Mouse (Mus musculus): ENCODE measurements around the gene Cdadc1.

DNA sequence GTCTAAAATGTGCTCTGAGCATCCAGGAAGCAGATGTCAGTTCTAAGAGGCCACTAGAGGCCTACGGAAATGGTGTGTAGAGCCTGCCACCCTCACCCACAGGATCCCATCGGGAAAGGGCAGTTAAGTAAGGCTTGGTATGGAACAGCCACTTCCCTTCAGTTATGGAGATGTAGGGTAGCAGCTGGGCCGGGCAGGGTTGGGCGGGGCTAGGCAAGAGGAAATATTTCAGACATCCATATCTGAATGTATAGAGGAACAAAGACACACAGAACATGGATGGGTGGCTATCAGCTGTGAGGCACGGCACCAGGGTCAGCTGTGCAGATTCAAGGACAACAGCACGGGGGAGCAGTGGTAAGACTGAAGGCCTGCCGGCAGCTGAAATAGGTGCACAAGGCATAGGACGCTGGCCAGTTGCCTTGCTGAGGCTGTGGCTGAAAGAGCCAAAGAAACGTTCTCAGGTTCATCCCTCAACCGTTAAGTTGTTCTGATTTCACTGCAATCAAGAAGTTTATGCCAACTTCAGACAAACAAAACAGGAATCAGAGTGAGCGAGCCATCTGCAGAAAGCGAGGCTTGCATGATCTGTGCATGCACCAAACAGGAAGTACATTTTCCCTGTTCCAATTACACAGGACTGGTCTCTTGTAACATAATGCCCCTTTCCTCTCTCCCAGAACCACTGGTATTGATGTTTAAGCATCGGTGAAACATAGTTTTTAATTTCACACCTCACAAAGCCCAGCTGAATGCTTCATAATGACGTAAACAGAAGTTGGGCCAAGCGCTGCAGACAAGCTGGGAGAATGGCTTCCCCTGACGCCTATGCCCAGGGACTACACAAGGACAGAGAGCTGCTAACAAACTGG lies 49.3 kb upstream of the Cdadc1 start:
- TF ChIP-seq GATA1 (IDR thresholded peaks at IDR 0.05; ENCODE audit: low read length) (no peak), TAL1 (IDR thresholded peaks at IDR 0.05; ENCODE audit: low read length) (no peak)
